Mouse (Mus musculus) liver, embryonic 12.5 days (tissue): Measurements from ENCODE around the gene Vmn1r122. TPM values are rescaled to one million over a fixed set of nuclear protein-coding genes. Genes with fewer than 3 reads are reported as not detected.
"Not testable (repeated sequence)": the region's sequence is repeated elsewhere in the genome, so short reads cannot be mapped to it uniquely, and the experiment has no call there.

Experiments
- ATAC-seq: fragments of 200-750 bp; cut with Nextera tagmentation; 2 replicates; pipeline ENCODE4 v1.8.0; 2017; ENCODE audit warnings: moderate number of reproducible peaks, mild to moderate bottlenecking, moderate library complexity
- H3K27ac ChIP-seq: fragments of 300-500 bp; sonication (generic); 2 replicates; pipeline ENCODE4 v1.5.1; 2016; ENCODE audit warnings: mild to moderate bottlenecking
- H3K27me3 ChIP-seq: fragments of 300-500 bp; sonication (generic); replicated peaks from 2 replicates; pipeline ENCODE4 v1.6.1; 2016; ENCODE audit warnings: mild to moderate bottlenecking, moderate library complexity
- H3K36me3 ChIP-seq: fragments of 300-500 bp; sonication (generic); 2 replicates; pipeline ENCODE4 v1.6.1; 2016; ENCODE audit warnings: mild to moderate bottlenecking, moderate library complexity
- H3K4me1 ChIP-seq: fragments of 300-500 bp; sonication (generic); 2 replicates; pipeline ENCODE4 v1.6.1; 2016
- H3K4me2 ChIP-seq: fragments of 300-500 bp; sonication (generic); 2 replicates; pipeline ENCODE4 v1.6.1; 2016; ENCODE audit warnings: mild to moderate bottlenecking, moderate library complexity
- H3K4me3 ChIP-seq: fragments of 300-500 bp; sonication (generic); 2 replicates; pipeline ENCODE4 v1.5.1; 2016; ENCODE audit warnings: mild to moderate bottlenecking, moderate library complexity
- H3K9ac ChIP-seq: fragments of 300-500 bp; sonication (generic); 2 replicates; pipeline ENCODE4 v1.6.1; 2016; ENCODE audit warnings: mild to moderate bottlenecking, moderate library complexity
- H3K9me3 ChIP-seq: fragments of 300-500 bp; sonication (generic); replicated peaks from 2 replicates; pipeline ENCODE4 v1.6.1; 2016; ENCODE audit warnings: mild to moderate bottlenecking, moderate library complexity
- WGBS: fragments of 180-500 bp; shearing (Covaris S2); methylation state at CpG from one replicate; pipeline ENCODE4 v1.1.7; 2016; ENCODE audit not compliant: insufficient replicate concordance; 5-methylcytosine and 5-hydroxymethylcytosine counted together
- polyA plus RNA-seq: library from polyadenylated mRNA; unstranded; fragments of >200 nt; fragmentation: Nextera tagmentation; extraction: Ambion mirVana; gene quantifications from 2 replicates; pipeline ENCODE4 v1.2.1, GENCODE M21; 2016

Vmn1r122 gene
- polyA plus RNA-seq: not detected in 2 replicates

DNA sequence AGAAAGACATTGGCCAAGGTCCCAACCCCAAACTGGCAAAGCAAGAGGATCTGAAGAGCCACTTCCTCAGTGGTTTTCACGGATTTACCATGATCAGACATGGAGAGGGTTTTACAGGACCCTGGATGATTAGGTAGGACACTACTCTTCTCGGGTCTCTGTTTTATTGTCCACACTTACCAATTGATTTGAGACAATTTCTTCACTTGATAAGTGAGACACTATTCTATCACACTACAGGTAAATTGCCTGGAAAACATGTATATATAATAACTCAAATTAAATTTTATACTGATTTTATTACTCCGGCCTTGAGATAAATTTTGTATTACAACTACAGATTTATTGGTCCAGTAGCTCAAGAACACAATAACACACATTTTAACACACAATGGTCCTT, at the start of gene Vmn1r122:
TSS of gene Vmn1r122 (minus strand) at position 101 of the 400 bp plus-strand sequence.
- H3K36me3 ChIP-seq, H3K4me2 ChIP-seq, H3K9me3 ChIP-seq, H3K27ac ChIP-seq, ATAC-seq, H3K27me3 ChIP-seq, H3K4me3 ChIP-seq, H3K4me1 ChIP-seq, H3K9ac ChIP-seq: not testable (repeated sequence)
- 37% methylated on average over 2 of the region's 3 CpGs for WGBS

DNA sequence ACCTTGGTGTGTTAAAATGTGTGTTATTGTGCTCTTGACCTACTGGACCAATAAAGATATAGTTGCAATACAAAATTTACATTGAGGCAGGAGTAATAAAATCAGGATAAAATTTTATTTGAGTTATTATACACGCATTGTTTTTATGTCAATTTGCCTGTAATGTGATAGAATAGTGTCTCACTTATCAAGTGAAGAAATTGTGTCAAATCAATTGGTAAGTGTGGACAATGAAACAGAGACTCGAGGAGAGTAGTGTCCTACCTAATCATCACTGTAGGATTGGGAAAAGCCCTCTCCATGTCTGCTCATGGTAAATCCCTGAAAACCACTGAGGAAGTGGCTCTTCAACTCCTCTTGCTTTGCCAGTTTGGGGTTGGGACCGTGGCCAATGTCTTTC, 28.0 kb upstream of the Vmn1r122 start, which contains the start of gene Vmn1r123:
TSS of gene Vmn1r123 (plus strand) at position 301 of the 400 bp plus-strand sequence.
- not testable (repeated sequence) for H3K27me3 ChIP-seq

DNA sequence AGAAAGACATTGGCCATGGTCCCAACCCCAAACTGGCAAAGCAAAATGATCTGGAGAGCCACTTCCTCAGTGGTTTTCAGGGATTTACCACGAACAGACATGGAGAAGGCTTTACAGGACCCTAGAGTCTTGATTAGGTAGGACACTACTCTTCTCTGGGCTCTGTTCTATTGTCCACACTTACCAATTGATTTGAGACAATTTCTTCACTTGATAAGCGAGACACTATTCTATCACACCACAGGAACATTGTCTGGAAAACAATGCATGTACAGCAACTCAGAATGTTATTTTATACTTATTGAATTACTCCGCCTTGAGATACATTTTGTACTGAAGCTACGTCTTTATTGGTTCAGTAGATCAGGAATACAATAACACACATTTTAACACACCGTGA, 35.5 kb downstream of the Vmn1r122 start, which contains the start of gene Vmn1r121:
TSS of gene Vmn1r121 (minus strand) at position 101 of the 400 bp plus-strand sequence.
- not testable (repeated sequence) for H3K27me3 ChIP-seq, H3K27ac ChIP-seq, H3K9me3 ChIP-seq, H3K4me1 ChIP-seq, ATAC-seq, H3K9ac ChIP-seq, H3K4me3 ChIP-seq, H3K4me2 ChIP-seq, H3K36me3 ChIP-seq
- WGBS: 56% methylated on average over 5 of the region's 5 CpGs

More for the DNA sequence above, 28.0 kb upstream of the Vmn1r122 start, which contains the start of gene Vmn1r123:
- H3K9ac ChIP-seq, H3K4me2 ChIP-seq, H3K4me1 ChIP-seq, H3K4me3 ChIP-seq, H3K27ac ChIP-seq, H3K9me3 ChIP-seq, ATAC-seq, H3K36me3 ChIP-seq: not testable (repeated sequence)
- WGBS: 43% methylated on average over 1 of the region's 3 CpGs

Other genes with a start within 250 kb of the Vmn1r122 start
- not detected in 2 replicates for gene Vmn1r118, start 221.8 kb downstream of the Vmn1r122 start, polyA plus RNA-seq
- not detected in 2 replicates for gene Vmn1r119, start 121.7 kb downstream of the Vmn1r122 start, polyA plus RNA-seq
- gene Vmn1r120, start 80.3 kb downstream of the Vmn1r122 start, polyA plus RNA-seq: not detected in 2 replicates
- not detected in 2 replicates for gene Vmn1r121, start 35.6 kb downstream of the Vmn1r122 start, polyA plus RNA-seq
- gene Vmn1r123, start 28.1 kb upstream of the Vmn1r122 start, polyA plus RNA-seq: not detected in 2 replicates
- not detected in 2 replicates for gene Gm5157, start 56.3 kb upstream of the Vmn1r122 start, polyA plus RNA-seq
- gene Vmn1r124, start 126.5 kb upstream of the Vmn1r122 start, polyA plus RNA-seq: not detected in 2 replicates
- not detected in 2 replicates for gene Vmn1r125, start 138.1 kb upstream of the Vmn1r122 start, polyA plus RNA-seq
- gene Vmn1r126, start 167.3 kb upstream of the Vmn1r122 start, polyA plus RNA-seq: not detected in 2 replicates
- gene Vmn1r127, start 185.7 kb upstream of the Vmn1r122 start, polyA plus RNA-seq: not detected in 2 replicates
- gene Vmn1r128, start 215.2 kb upstream of the Vmn1r122 start, polyA plus RNA-seq: not detected in 2 replicates
- gene Vmn1r129, start 227.2 kb upstream of the Vmn1r122 start, polyA plus RNA-seq: not detected in 2 replicates